Mouse (Mus musculus): ENCODE results near the gene Kctd10.

Kctd10 gene

GRCm38 (mm10) chr5:114380209-114381012 lies at the start of gene Kctd10, which contains the start of gene Ube3b:
Gene Kctd10 (minus strand): TSS chr5:114380508.
Gene Ube3b (plus strand): TSS chr5:114380607.
- DNase-seq (ENCODE audit: low spot score), result peak; percentile 70

DNA sequence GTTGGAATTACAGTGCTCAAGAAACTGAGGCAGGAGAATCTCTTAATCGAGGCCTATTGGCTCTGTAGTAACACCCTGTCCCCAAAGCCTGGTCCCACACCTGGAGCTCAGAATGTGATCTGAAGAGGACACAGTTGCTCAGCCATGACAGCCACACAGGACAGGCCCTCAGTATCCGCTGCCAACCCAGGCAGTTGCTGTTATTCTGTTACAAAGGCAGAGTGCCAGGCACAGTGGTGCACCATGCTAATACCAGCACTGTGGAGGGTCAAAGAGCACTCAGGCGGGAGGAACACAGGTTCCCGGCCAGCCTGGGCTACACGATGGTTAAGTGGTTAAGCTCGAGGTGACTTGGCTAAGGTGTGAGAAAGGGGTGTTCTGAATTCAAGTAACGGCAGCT lies 49.5 kb upstream of the Kctd10 start:
- DNase-seq (ENCODE audit: low spot score), result no peak

DNA sequence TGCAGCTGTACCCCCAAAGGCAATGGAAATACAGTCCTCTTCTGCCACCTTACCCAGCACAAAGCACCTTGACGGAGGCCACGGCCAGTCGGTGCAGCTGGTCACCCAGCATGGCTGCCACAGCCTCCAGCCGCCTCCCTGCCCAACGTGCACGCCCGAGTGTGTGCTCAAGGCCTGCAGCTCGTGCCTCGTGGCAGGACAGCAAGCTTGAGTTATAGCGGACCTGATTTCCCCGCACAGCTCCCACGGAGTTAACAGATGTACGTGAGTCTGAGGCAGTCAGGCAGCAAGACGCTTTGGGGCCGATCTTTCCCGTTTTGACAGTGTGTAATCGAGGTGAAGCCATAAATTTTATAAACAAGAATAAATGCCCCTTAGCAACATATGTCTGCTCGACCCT lies 48.3 kb upstream of the Kctd10 start:
- no peak for DNase-seq (ENCODE audit: low spot score)

GRCm38 (mm10) chr5:114426732-114427131 lies 46.4 kb upstream of the Kctd10 start:
- no peak for DNase-seq (ENCODE audit: low spot score)

GRCm38 (mm10) chr5:114423961-114424360 lies 43.7 kb upstream of the Kctd10 start:
- no peak for DNase-seq (ENCODE audit: low spot score)

GRCm38 (mm10) chr5:114422591-114422990 lies 42.3 kb upstream of the Kctd10 start:
- no peak for DNase-seq (ENCODE audit: low spot score)

GRCm38 (mm10) chr5:114421561-114422298 lies 41.4 kb upstream of the Kctd10 start:
- DNase-seq (ENCODE audit: low spot score), result no peak

DNA sequence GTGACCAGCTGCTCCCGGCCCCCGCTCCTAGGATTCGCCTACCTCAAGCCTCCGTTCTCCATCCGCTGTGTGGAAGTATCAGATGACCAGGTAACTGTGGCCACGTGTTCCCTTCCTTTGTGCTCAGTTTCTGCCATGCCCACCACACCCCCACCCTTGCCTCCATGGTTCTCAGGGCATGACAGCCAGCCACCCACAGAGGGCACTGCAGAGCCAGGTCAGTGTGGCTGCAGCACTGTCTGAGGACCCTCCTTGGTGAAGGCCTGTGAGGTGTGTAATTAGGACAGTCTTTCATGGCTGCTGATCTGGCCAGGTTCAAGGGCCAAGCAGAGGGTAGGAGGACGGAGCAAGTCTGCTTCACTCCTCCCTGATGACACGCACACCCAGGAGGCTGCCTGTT lies 38.2 kb upstream of the Kctd10 start:
- no peak for DNase-seq (ENCODE audit: low spot score)

DNA sequence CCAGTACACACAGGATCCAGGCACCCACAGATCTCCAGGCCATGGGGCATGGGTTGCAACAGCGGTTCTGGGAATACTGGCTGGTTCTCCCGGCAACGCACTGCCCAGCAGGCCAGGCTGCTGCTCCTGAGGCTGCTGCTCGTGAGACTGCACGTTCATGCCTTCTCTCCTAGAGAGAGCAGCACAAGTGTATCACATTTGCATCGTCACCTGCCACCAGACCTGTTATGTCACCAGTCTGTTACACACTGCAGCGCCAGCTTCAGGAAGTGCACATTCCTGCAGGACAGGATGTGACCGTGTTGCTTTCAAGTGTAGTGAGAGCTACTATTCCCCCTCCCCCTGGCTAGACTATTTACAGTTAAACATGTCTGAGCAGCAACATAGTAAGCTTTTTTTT lies 36.5 kb upstream of the Kctd10 start:
- DNase-seq (ENCODE audit: low spot score), result no peak

DNA sequence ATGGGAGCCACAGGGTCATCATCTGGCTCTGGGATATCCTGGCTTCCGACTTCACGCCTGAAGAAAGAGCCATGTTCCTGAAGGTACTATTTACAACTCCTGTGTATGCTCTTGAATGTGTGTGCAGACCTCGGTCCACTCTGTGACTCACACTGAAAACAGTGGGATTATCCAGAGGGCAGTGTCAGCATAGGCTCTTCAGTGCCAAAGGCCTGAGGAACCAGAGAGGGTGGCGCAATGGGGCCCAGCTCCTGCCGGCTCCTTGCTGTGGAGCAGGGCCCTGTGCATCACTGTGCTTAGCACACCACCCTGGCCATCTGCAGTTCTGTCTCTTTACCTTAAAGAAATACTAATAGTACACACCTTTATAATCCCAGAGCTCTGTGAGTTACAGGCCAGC lies 35.3 kb upstream of the Kctd10 start:
- DNase-seq (ENCODE audit: low spot score), result no peak

DNA sequence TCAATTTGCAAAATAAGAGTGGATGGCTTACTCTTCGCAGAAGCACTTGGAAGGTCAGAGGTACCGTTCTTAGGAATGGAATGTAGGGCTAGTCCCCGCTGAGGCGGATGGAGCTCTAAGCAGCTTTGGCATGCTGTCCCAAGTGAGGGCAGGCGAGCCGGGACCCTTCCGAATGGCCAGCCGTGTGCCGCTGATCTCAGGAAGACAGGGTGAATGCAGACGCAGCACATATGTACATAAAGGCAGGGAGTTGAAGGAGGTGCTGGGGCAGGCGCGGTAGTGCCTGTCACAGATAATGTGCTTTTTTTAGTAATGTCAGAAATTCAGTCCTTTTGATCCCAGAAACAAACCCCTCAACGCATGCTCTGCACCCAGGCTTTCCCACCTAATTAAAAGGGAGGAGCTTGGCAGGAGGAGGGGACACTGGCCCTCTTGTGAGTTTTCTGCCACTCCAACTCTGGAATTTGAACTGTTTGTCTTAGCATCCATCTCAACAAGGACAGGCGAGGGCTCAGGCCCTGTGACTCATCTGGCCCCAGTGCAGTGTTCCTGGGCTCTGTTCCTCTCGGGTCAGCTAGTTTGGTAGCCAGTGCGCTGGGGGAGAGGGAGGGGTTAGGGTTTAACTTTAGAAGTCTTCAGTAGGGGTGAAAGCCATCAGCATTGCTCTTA lies 32.9 kb upstream of the Kctd10 start:
- no peak for DNase-seq (ENCODE audit: low spot score)

DNA sequence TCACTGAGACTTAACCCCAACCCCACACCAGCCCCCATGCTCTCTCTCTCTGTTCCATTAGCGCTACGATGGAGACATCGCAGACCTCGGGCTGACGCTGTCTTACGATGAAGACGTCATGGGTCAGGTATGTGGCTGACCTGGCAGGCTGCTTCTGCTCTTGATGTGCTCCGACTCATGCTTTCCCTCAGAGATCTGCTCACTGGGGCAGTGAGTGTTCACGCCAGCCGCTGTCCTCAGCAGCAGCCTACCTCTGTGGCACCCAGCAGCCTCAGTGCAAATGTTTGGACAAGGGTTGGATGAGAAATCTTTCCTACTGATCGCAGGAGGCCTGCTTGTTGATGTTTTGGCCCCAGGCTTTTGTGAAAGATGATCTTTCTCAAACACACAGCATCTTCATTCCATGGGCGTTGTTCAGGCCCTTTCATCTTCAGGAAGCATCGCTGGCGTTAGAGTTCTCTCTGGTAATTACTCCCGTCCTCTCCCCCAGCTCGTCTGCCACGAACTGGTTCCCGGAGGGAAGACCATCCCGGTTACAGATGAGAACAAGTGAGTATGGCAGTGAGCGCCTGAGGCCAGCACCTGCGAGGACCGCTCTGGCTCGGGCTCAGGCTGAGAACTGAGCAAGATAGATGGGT lies 32.2 kb upstream of the Kctd10 start:
- DNase-seq (ENCODE audit: low spot score), result no peak

GRCm38 (mm10) chr5:114410429-114410828 lies 30.1 kb upstream of the Kctd10 start:
- DNase-seq (ENCODE audit: low spot score), result no peak

GRCm38 (mm10) chr5:114408846-114409245 lies 28.5 kb upstream of the Kctd10 start:
- DNase-seq (ENCODE audit: low spot score), result no peak

- DNase-seq (ENCODE audit: low spot score), result no peak
Measured at GRCm38 (mm10) chr5:114407810-114408209, 27.5 kb upstream of the Kctd10 start.

- no peak for DNase-seq (ENCODE audit: low spot score)
Measured at GRCm38 (mm10) chr5:114407269-114407668, 27.0 kb upstream of the Kctd10 start.

DNA sequence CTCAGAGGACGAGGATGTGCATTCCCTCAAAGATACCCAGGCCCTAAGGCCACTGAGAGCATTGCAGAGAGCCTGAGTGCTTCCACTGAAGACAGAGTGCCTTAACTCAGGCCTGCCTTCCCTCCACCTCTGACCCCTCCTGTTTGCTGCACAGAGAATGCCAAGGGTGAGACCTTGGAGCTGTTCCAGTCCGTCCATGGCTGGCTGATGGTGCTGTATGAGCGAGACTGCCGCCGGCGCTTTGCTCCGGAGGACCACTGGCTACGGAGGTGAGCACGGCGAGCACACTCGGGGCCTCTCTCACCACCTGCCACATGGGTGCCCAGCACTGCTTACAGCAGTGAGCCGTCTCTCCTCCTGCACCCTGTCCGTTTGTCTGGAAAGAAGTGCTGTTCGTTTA lies 26.3 kb upstream of the Kctd10 start:
- peak; percentile 46 for DNase-seq (ENCODE audit: low spot score)

GRCm38 (mm10) chr5:114393169-114393568 lies 12.9 kb upstream of the Kctd10 start:
- DNase-seq (ENCODE audit: low spot score), result no peak

GRCm38 (mm10) chr5:114384448-114384847 lies 4.1 kb upstream of the Kctd10 start:
- no peak for DNase-seq (ENCODE audit: low spot score)

- DNase-seq (ENCODE audit: low spot score), result no peak
Measured at GRCm38 (mm10) chr5:114383184-114383904, 3.0 kb upstream of the Kctd10 start.

- no peak for DNase-seq (ENCODE audit: low spot score)
Measured at GRCm38 (mm10) chr5:114381013-114381351, 674 bp upstream of the Kctd10 start.

DNA sequence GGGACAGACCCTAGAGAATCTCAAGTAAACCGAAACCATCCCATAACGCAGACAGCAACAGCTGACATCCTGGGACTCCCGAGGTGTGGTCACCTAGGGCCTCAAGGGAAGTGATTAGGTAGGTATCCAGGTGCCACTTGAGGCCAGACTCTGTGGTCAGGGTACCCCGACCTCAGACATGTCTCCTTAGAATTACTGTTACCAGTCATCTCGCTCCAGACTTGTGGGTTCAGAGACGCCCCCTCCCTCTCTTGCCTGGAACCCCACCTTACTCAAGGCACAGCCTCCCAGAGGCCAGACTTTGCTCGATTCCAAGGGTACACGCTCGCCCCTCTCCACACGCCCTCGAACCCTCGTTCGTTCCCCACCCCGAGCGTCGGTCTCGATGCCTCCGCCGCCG lies 545 bp downstream of the Kctd10 start:
- no peak for DNase-seq (ENCODE audit: low spot score)

Data from ovary, adult 18-20 months (tissue).